Mouse (Mus musculus): ENCODE measurements around the gene Bpifb9a. TPM values are rescaled to one million over a fixed set of nuclear protein-coding genes. Genes with fewer than 3 reads are reported as not detected.
"Not testable (repeated sequence)": the region's sequence is repeated elsewhere in the genome, so short reads cannot be mapped to it uniquely, and the experiment has no call there.

The Bpifb9a gene
- polyA plus RNA-seq (2015; fragmentation: Nextera tagmentation; extraction: Ambion mirVana), result not detected in 2 replicates

DNA sequence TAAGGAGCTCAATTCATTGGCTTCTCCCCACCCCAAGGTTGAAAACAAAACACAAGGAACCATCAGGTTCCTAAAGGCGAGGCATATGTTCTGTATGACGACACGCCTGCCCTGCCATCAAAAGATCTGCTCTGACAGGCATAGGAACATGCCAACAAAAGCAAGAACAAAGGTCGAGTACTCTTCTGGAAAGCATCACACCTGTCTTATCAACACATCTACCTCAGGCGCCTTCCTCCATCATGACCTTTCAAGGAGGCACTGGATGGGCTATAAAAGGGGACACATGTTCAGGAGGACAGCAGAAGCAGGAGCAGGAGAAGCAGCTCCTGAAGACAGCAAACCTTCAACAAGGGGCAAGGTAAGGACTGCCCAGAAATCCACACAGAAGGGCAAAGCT, at the start of gene Bpifb9a:
Bpifb9a (plus strand) TSS at position 301 of the 400 bp plus-strand sequence.
- H3K4me2 ChIP-seq (replicated peaks; ENCODE audit: low read depth, low read length); H3K4me1 ChIP-seq (ENCODE audit: insufficient read depth, low read length); H3K36me3 ChIP-seq (ENCODE audit: insufficient read depth, low read length); ATAC-seq (ENCODE audit: low FRiP score, low TSS enrichment); H3K9ac ChIP-seq (replicated peaks; ENCODE audit: low read length); H3K27ac ChIP-seq (ENCODE audit: low read length); H3K27me3 ChIP-seq (ENCODE audit: insufficient read depth, low read length); H3K9me3 ChIP-seq (ENCODE audit: low read length); H3K4me3 ChIP-seq (ENCODE audit: low read length): not testable (repeated sequence)
- 82% methylated on average over 5 of the region's 5 CpGs for WGBS

DNA sequence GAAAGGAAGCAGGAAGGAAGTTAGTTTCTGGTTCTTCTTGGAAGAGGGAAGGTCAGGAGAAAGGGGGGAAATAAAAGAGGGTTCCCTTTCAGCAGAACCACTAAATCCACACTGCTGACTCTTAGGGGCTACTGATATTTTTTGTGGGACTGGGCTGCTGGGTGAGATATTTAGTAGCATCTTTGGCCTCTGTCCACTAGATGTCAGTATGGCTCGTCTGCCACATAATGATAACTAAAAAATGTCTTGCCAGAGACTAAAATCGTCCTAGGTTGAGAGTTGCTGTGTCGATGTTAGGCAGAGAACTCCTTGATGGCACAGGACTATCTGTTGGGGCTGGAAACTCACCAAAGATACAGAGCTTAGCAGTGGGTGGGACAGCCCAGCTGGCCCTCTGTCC, 48.5 kb upstream of the Bpifb9a start:
- whole genome bisulfite sequencing, result 16% methylated on average over 3 of the region's 3 CpGs
- H3K9me3 ChIP-seq (ENCODE audit: low read length), result no peaks in the 10 kb centered on the region
- no peak overlapping the region for H3K4me3 ChIP-seq (ENCODE audit: low read length)
- no peak for ATAC-seq (ENCODE audit: low FRiP score, low TSS enrichment)
- no peaks in the 10 kb centered on the region for H3K36me3 ChIP-seq (ENCODE audit: insufficient read depth, low read length)
- no peak overlapping the region for H3K4me2 ChIP-seq (replicated peaks; ENCODE audit: low read depth, low read length)
- H3K27me3 ChIP-seq (ENCODE audit: insufficient read depth, low read length), result no peaks in the 10 kb centered on the region
- no peak overlapping the region for H3K9ac ChIP-seq (replicated peaks; ENCODE audit: low read length)
- no peaks in the 10 kb centered on the region for H3K4me1 ChIP-seq (ENCODE audit: insufficient read depth, low read length)
- H3K27ac ChIP-seq (ENCODE audit: low read length), result no peak overlapping the region

- 55% methylated on average over 1 of the region's 1 CpGs for WGBS
- Histone ChIP-seq H3K4me3 (ENCODE audit: low read length) (no peak overlapping the region), H3K27ac (ENCODE audit: low read length) (no peak overlapping the region), H3K4me2 (replicated peaks; ENCODE audit: low read depth, low read length) (no peak overlapping the region), H3K27me3 (ENCODE audit: insufficient read depth, low read length) (no peaks in the 10 kb centered on the region), H3K9ac (replicated peaks; ENCODE audit: low read length) (no peak overlapping the region), H3K36me3 (ENCODE audit: insufficient read depth, low read length) (no peaks in the 10 kb centered on the region), H3K4me1 (ENCODE audit: insufficient read depth, low read length) (no peaks in the 10 kb centered on the region), H3K9me3 (ENCODE audit: low read length) (no peaks in the 10 kb centered on the region)
- ATAC-seq (ENCODE audit: low FRiP score, low TSS enrichment), result no peak
These were observed 46.5 kb upstream of the Bpifb9a start for GRCm38 (mm10) chr2:154211121-154211520.

- no peaks in the 10 kb centered on the region for H3K4me1 ChIP-seq (ENCODE audit: insufficient read depth, low read length)
- no peak overlapping the region for H3K9ac ChIP-seq (replicated peaks; ENCODE audit: low read length)
- no peaks in the 10 kb centered on the region for H3K9me3 ChIP-seq (ENCODE audit: low read length)
- WGBS, result 86% methylated on average over 4 of the region's 4 CpGs
- ATAC-seq (ENCODE audit: low FRiP score, low TSS enrichment), result no peak
- H3K27me3 ChIP-seq (ENCODE audit: insufficient read depth, low read length), result no peaks in the 10 kb centered on the region
- H3K4me2 ChIP-seq (replicated peaks; ENCODE audit: low read depth, low read length), result no peak overlapping the region
- no peak overlapping the region for H3K4me3 ChIP-seq (ENCODE audit: low read length)
- H3K27ac ChIP-seq (ENCODE audit: low read length), result no peak overlapping the region
- H3K36me3 ChIP-seq (ENCODE audit: insufficient read depth, low read length), result no peaks in the 10 kb centered on the region
These were observed 45.8 kb upstream of the Bpifb9a start for GRCm38 (mm10) chr2:154211881-154212280.

GRCm38 (mm10) chr2:154215191-154215590, 42.5 kb upstream of the Bpifb9a start:
- no peak overlapping the region for H3K4me2 ChIP-seq (replicated peaks; ENCODE audit: low read depth, low read length)
- H3K36me3 ChIP-seq (ENCODE audit: insufficient read depth, low read length), result no peaks in the 10 kb centered on the region
- no peaks in the 10 kb centered on the region for H3K9me3 ChIP-seq (ENCODE audit: low read length)
- no peak overlapping the region for H3K27ac ChIP-seq (ENCODE audit: low read length)
- no peak overlapping the region for H3K4me3 ChIP-seq (ENCODE audit: low read length)
- 20% methylated on average over 5 of the region's 5 CpGs for WGBS
- ATAC-seq (ENCODE audit: low FRiP score, low TSS enrichment), result no peak
- H3K27me3 ChIP-seq (ENCODE audit: insufficient read depth, low read length), result no peaks in the 10 kb centered on the region
- H3K9ac ChIP-seq (replicated peaks; ENCODE audit: low read length), result no peak overlapping the region
- H3K4me1 ChIP-seq (ENCODE audit: insufficient read depth, low read length), result no peaks in the 10 kb centered on the region

DNA sequence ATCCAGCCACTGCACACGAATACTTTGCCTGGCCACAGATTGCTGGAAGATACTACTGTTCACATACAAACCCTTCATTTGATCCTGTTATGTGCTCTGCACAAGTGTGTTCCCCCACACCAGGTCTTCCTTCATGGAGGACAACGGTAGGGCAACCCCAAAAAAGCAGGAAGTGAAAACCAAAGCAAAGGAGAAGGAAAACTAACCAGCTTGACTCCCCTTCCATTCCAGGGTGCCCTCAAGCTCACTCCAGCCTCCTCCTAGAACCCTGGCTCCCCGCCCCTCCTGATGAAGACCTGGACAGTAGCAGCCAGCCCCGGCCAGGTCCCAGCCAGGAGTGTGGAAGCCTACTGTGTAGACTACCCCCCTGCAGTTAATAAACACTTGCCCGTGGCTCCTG, 37.7 kb upstream of the Bpifb9a start:
- Histone ChIP-seq H3K4me1 (ENCODE audit: insufficient read depth, low read length) (peaks cover 18% of the 10 kb centered on the region), H3K9ac (replicated peaks; ENCODE audit: low read length) (no peak overlapping the region), H3K27ac (ENCODE audit: low read length) (no peak overlapping the region), H3K4me2 (replicated peaks; ENCODE audit: low read depth, low read length) (no peak overlapping the region), H3K27me3 (ENCODE audit: insufficient read depth, low read length) (no peaks in the 10 kb centered on the region), H3K36me3 (ENCODE audit: insufficient read depth, low read length) (no peaks in the 10 kb centered on the region), H3K9me3 (ENCODE audit: low read length) (no peaks in the 10 kb centered on the region), H3K4me3 (ENCODE audit: low read length) (no peak overlapping the region)
- ATAC-seq (ENCODE audit: low FRiP score, low TSS enrichment), result no peak
- WGBS, result 89% methylated on average over 5 of the region's 5 CpGs

GRCm38 (mm10) chr2:154223265-154223916, 34.3 kb upstream of the Bpifb9a start, which contains the start of gene Bpifb5:
Gene Bpifb5, plus strand, starts transcription at chr2:154223742.
- Histone ChIP-seq H3K27me3 (ENCODE audit: insufficient read depth, low read length) (no peaks in the 10 kb centered on the region), H3K4me2 (replicated peaks; ENCODE audit: low read depth, low read length) (peak within 1 kb of the TSS; percentile 33), H3K9ac (replicated peaks; ENCODE audit: low read length) (no peak within 1 kb of the TSS), H3K4me1 (ENCODE audit: insufficient read depth, low read length) (peaks cover 18% of the 10 kb centered on the region), H3K4me3 (ENCODE audit: low read length) (no peak within 1 kb of the TSS), H3K36me3 (ENCODE audit: insufficient read depth, low read length) (no peaks in the 10 kb centered on the region), H3K9me3 (ENCODE audit: low read length) (no peaks in the 10 kb centered on the region), H3K27ac (ENCODE audit: low read length) (peak within 1 kb of the TSS; percentile 62)
- peak; percentile 82 for ATAC-seq (ENCODE audit: low FRiP score, low TSS enrichment)
- 5% methylated on average over 14 of the region's 14 CpGs for WGBS

DNA sequence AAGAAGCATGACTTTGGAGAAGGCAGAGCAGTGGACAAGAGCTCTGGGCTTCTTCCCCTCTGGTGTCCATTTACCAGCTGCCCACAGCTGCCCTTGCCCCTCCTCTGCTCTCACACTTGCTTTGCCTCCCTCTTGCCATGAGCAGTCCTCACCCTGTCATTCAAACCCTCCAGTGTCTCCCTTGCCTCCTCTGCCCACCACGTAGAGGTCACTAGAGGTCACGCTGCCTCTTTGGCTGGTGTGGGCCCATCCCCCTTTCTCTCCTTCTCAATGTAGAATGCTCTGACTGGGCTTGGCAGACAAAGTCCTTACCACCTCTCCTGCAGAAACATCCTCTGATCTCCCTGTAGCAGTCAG, 33.8 kb upstream of the Bpifb9a start:
- H3K36me3 ChIP-seq (ENCODE audit: insufficient read depth, low read length), result no peaks in the 10 kb centered on the region
- no peaks in the 10 kb centered on the region for H3K9me3 ChIP-seq (ENCODE audit: low read length)
- peak overlapping the region; percentile 33 for H3K4me2 ChIP-seq (replicated peaks; ENCODE audit: low read depth, low read length)
- no peaks in the 10 kb centered on the region for H3K27me3 ChIP-seq (ENCODE audit: insufficient read depth, low read length)
- H3K27ac ChIP-seq (ENCODE audit: low read length), result peak overlapping the region; percentile 62
- H3K4me3 ChIP-seq (ENCODE audit: low read length), result no peak overlapping the region
- no peak overlapping the region for H3K9ac ChIP-seq (replicated peaks; ENCODE audit: low read length)
- peaks cover 18% of the 10 kb centered on the region for H3K4me1 ChIP-seq (ENCODE audit: insufficient read depth, low read length)
- WGBS, result 9% methylated on average over 2 of the region's 2 CpGs
- peak; percentile 78 for ATAC-seq (ENCODE audit: low FRiP score, low TSS enrichment)

- 82% methylated on average over 4 of the region's 4 CpGs for WGBS
- Histone ChIP-seq H3K9ac (replicated peaks; ENCODE audit: low read length) (no peak overlapping the region), H3K27ac (ENCODE audit: low read length) (no peak overlapping the region), H3K4me3 (ENCODE audit: low read length) (no peak overlapping the region), H3K27me3 (ENCODE audit: insufficient read depth, low read length) (no peaks in the 10 kb centered on the region), H3K9me3 (ENCODE audit: low read length) (no peaks in the 10 kb centered on the region), H3K36me3 (ENCODE audit: insufficient read depth, low read length) (no peaks in the 10 kb centered on the region), H3K4me2 (replicated peaks; ENCODE audit: low read depth, low read length) (no peak overlapping the region), H3K4me1 (ENCODE audit: insufficient read depth, low read length) (peaks cover 18% of the 10 kb centered on the region)
- ATAC-seq (ENCODE audit: low FRiP score, low TSS enrichment), result no peak
These were observed 30.7 kb upstream of the Bpifb9a start for GRCm38 (mm10) chr2:154226991-154227390.

DNA sequence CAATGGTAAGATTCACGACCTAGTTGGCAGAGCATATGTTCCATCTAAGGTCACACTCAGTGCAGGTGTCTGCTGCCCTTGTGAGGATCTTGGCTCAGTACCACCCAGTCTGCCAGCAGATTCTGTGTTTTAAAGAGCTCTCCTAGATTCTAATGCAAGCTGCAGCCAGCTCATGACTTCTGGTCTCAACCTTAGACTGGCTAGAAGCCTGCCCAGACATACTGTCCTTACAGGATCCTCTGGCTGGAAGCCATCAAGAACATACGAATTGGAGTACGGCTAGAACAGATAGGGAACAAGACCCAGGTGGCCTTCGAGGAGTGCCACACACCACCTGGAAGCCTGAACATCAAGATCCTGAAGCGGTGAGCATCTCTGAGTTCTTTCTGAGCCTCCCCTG, 29.8 kb upstream of the Bpifb9a start:
- H3K9me3 ChIP-seq (ENCODE audit: low read length), result no peaks in the 10 kb centered on the region
- WGBS, result 83% methylated on average over 5 of the region's 5 CpGs
- H3K27me3 ChIP-seq (ENCODE audit: insufficient read depth, low read length), result no peaks in the 10 kb centered on the region
- peaks cover 15% of the 10 kb centered on the region for H3K4me1 ChIP-seq (ENCODE audit: insufficient read depth, low read length)
- H3K4me3 ChIP-seq (ENCODE audit: low read length), result no peak overlapping the region
- no peak overlapping the region for H3K27ac ChIP-seq (ENCODE audit: low read length)
- H3K4me2 ChIP-seq (replicated peaks; ENCODE audit: low read depth, low read length), result no peak overlapping the region
- no peaks in the 10 kb centered on the region for H3K36me3 ChIP-seq (ENCODE audit: insufficient read depth, low read length)
- no peak overlapping the region for H3K9ac ChIP-seq (replicated peaks; ENCODE audit: low read length)
- no peak for ATAC-seq (ENCODE audit: low FRiP score, low TSS enrichment)
